Mouse (Mus musculus): ENCODE data around the gene Pdcd1lg2. TPM values are rescaled to one million over a fixed set of nuclear protein-coding genes. Genes with fewer than 3 reads are reported as not detected.

The Pdcd1lg2 gene
- polyA plus RNA-seq, 1 experiment from 2014 or later = not detected

- Histone ChIP-seq H3K9ac (ENCODE audit: low read length) (no peak overlapping the region), H3K4me1 (replicated peaks; ENCODE audit: control insufficient read depth, insufficient read depth, low read length) (peaks cover 7% of the 10 kb centered on the region), H3K9me3 (ENCODE audit: control insufficient read depth, low read length) (no peaks in the 10 kb centered on the region), H3K27ac (ENCODE audit: low read length) (no peak overlapping the region), H3K27me3 (ENCODE audit: control insufficient read depth, insufficient read depth, low read depth, low read length) (no peaks in the 10 kb centered on the region), H3K4me2 (ENCODE audit: low read depth, low read length) (no peak overlapping the region), H3K4me3 (ENCODE audit: low read length) (no peak overlapping the region), H3K36me3 (ENCODE audit: control insufficient read depth, insufficient read depth, low read length) (no peaks in the 10 kb centered on the region)
- 85% methylated on average over 16 of the region's 16 CpGs for WGBS
- ATAC-seq (ENCODE audit: low read depth) = no peak
Observed at GRCm38 (mm10) chr19:29422013-29422645, 11.4 kb downstream of the Pdcd1lg2 start.

- Histone ChIP-seq H3K36me3 (ENCODE audit: control insufficient read depth, insufficient read depth, low read length) (no peaks in the 10 kb centered on the region), H3K27ac (ENCODE audit: low read length) (no peak overlapping the region), H3K9me3 (ENCODE audit: control insufficient read depth, low read length) (no peaks in the 10 kb centered on the region), H3K4me1 (replicated peaks; ENCODE audit: control insufficient read depth, insufficient read depth, low read length) (peaks cover 7% of the 10 kb centered on the region), H3K9ac (ENCODE audit: low read length) (no peak overlapping the region), H3K4me2 (ENCODE audit: low read depth, low read length) (no peak overlapping the region), H3K4me3 (ENCODE audit: low read length) (no peak overlapping the region), H3K27me3 (ENCODE audit: control insufficient read depth, insufficient read depth, low read depth, low read length) (no peaks in the 10 kb centered on the region)
- no peak for ATAC-seq (ENCODE audit: low read depth)
- WGBS = 75% methylated on average over 7 of the region's 7 CpGs
Observed at GRCm38 (mm10) chr19:29422796-29423195, 12.1 kb downstream of the Pdcd1lg2 start.

- Histone ChIP-seq H3K36me3 (ENCODE audit: control insufficient read depth, insufficient read depth, low read length) (no peaks in the 10 kb centered on the region), H3K4me1 (replicated peaks; ENCODE audit: control insufficient read depth, insufficient read depth, low read length) (no peaks in the 10 kb centered on the region), H3K4me2 (ENCODE audit: low read depth, low read length) (no peak overlapping the region), H3K4me3 (ENCODE audit: low read length) (no peak overlapping the region), H3K27ac (ENCODE audit: low read length) (no peak overlapping the region), H3K27me3 (ENCODE audit: control insufficient read depth, insufficient read depth, low read depth, low read length) (no peaks in the 10 kb centered on the region), H3K9ac (ENCODE audit: low read length) (no peak overlapping the region), H3K9me3 (ENCODE audit: control insufficient read depth, low read length) (no peaks in the 10 kb centered on the region)
- 75% methylated on average over 3 of the region's 3 CpGs for WGBS
- no peak for ATAC-seq (ENCODE audit: low read depth)
Observed at GRCm38 (mm10) chr19:29430516-29430915, 19.8 kb downstream of the Pdcd1lg2 start.

GRCm38 (mm10) chr19:29430953-29431352, 20.2 kb downstream of the Pdcd1lg2 start:
- Histone ChIP-seq H3K4me3 (ENCODE audit: low read length) (no peak overlapping the region), H3K4me2 (ENCODE audit: low read depth, low read length) (no peak overlapping the region), H3K36me3 (ENCODE audit: control insufficient read depth, insufficient read depth, low read length) (no peaks in the 10 kb centered on the region), H3K9ac (ENCODE audit: low read length) (no peak overlapping the region), H3K4me1 (replicated peaks; ENCODE audit: control insufficient read depth, insufficient read depth, low read length) (no peaks in the 10 kb centered on the region), H3K27ac (ENCODE audit: low read length) (no peak overlapping the region), H3K9me3 (ENCODE audit: control insufficient read depth, low read length) (no peaks in the 10 kb centered on the region), H3K27me3 (ENCODE audit: control insufficient read depth, insufficient read depth, low read depth, low read length) (no peaks in the 10 kb centered on the region)
- WGBS = 49% methylated on average over 3 of the region's 3 CpGs
- ATAC-seq (ENCODE audit: low read depth) = no peak

GRCm38 (mm10) chr19:29436793-29437479, 26.2 kb downstream of the Pdcd1lg2 start:
- no peak overlapping the region for H3K27ac ChIP-seq (ENCODE audit: low read length)
- H3K9me3 ChIP-seq (ENCODE audit: control insufficient read depth, low read length) = no peaks in the 10 kb centered on the region
- WGBS = 86% methylated on average over 18 of the region's 18 CpGs
- no peaks in the 10 kb centered on the region for H3K36me3 ChIP-seq (ENCODE audit: control insufficient read depth, insufficient read depth, low read length)
- H3K4me3 ChIP-seq (ENCODE audit: low read length) = no peak overlapping the region
- H3K4me1 ChIP-seq (replicated peaks; ENCODE audit: control insufficient read depth, insufficient read depth, low read length) = no peaks in the 10 kb centered on the region
- no peaks in the 10 kb centered on the region for H3K27me3 ChIP-seq (ENCODE audit: control insufficient read depth, insufficient read depth, low read depth, low read length)
- H3K9ac ChIP-seq (ENCODE audit: low read length) = no peak overlapping the region
- ATAC-seq (ENCODE audit: low read depth) = no peak
- H3K4me2 ChIP-seq (ENCODE audit: low read depth, low read length) = no peak overlapping the region

GRCm38 (mm10) chr19:29437849-29438248, 27.1 kb downstream of the Pdcd1lg2 start:
- H3K27ac ChIP-seq (ENCODE audit: low read length) = no peak overlapping the region
- H3K4me3 ChIP-seq (ENCODE audit: low read length) = no peak overlapping the region
- H3K36me3 ChIP-seq (ENCODE audit: control insufficient read depth, insufficient read depth, low read length) = no peaks in the 10 kb centered on the region
- no peak overlapping the region for H3K9ac ChIP-seq (ENCODE audit: low read length)
- no peaks in the 10 kb centered on the region for H3K4me1 ChIP-seq (replicated peaks; ENCODE audit: control insufficient read depth, insufficient read depth, low read length)
- no peak overlapping the region for H3K4me2 ChIP-seq (ENCODE audit: low read depth, low read length)
- ATAC-seq (ENCODE audit: low read depth) = no peak
- H3K9me3 ChIP-seq (ENCODE audit: control insufficient read depth, low read length) = no peaks in the 10 kb centered on the region
- H3K27me3 ChIP-seq (ENCODE audit: control insufficient read depth, insufficient read depth, low read depth, low read length) = no peaks in the 10 kb centered on the region
- 88% methylated on average over 1 of the region's 1 CpGs for WGBS

- H3K4me1 ChIP-seq (replicated peaks; ENCODE audit: control insufficient read depth, insufficient read depth, low read length) = no peaks in the 10 kb centered on the region
- no peaks in the 10 kb centered on the region for H3K36me3 ChIP-seq (ENCODE audit: control insufficient read depth, insufficient read depth, low read length)
- H3K9me3 ChIP-seq (ENCODE audit: control insufficient read depth, low read length) = no peaks in the 10 kb centered on the region
- no peaks in the 10 kb centered on the region for H3K27me3 ChIP-seq (ENCODE audit: control insufficient read depth, insufficient read depth, low read depth, low read length)
- WGBS = 64% methylated on average over 3 of the region's 3 CpGs
- no peak overlapping the region for H3K27ac ChIP-seq (ENCODE audit: low read length)
- no peak overlapping the region for H3K9ac ChIP-seq (ENCODE audit: low read length)
- H3K4me2 ChIP-seq (ENCODE audit: low read depth, low read length) = no peak overlapping the region
- no peak for ATAC-seq (ENCODE audit: low read depth)
- H3K4me3 ChIP-seq (ENCODE audit: low read length) = no peak overlapping the region
Observed at GRCm38 (mm10) chr19:29439242-29439641, 28.5 kb downstream of the Pdcd1lg2 start.

- H3K4me2 ChIP-seq (ENCODE audit: low read depth, low read length) = no peak overlapping the region
- 69% methylated on average over 2 of the region's 2 CpGs for WGBS
- no peaks in the 10 kb centered on the region for H3K27me3 ChIP-seq (ENCODE audit: control insufficient read depth, insufficient read depth, low read depth, low read length)
- H3K4me1 ChIP-seq (replicated peaks; ENCODE audit: control insufficient read depth, insufficient read depth, low read length) = no peaks in the 10 kb centered on the region
- H3K9me3 ChIP-seq (ENCODE audit: control insufficient read depth, low read length) = 0 out of 2 replicates have a peak, but pooled peaks cover 2% of the 10 kb centered on the region
- no peaks in the 10 kb centered on the region for H3K36me3 ChIP-seq (ENCODE audit: control insufficient read depth, insufficient read depth, low read length)
- no peak overlapping the region for H3K9ac ChIP-seq (ENCODE audit: low read length)
- H3K4me3 ChIP-seq (ENCODE audit: low read length) = no peak overlapping the region
- no peak overlapping the region for H3K27ac ChIP-seq (ENCODE audit: low read length)
- no peak for ATAC-seq (ENCODE audit: low read depth)
Observed at GRCm38 (mm10) chr19:29442492-29442891, 31.8 kb downstream of the Pdcd1lg2 start.

- no peak overlapping the region for H3K27ac ChIP-seq (ENCODE audit: low read length)
- no peaks in the 10 kb centered on the region for H3K36me3 ChIP-seq (ENCODE audit: control insufficient read depth, insufficient read depth, low read length)
- no peak overlapping the region for H3K9ac ChIP-seq (ENCODE audit: low read length)
- 84% methylated on average over 3 of the region's 3 CpGs for WGBS
- no peak for ATAC-seq (ENCODE audit: low read depth)
- no peaks in the 10 kb centered on the region for H3K27me3 ChIP-seq (ENCODE audit: control insufficient read depth, insufficient read depth, low read depth, low read length)
- H3K9me3 ChIP-seq (ENCODE audit: control insufficient read depth, low read length) = 0 out of 2 replicates have a peak, but pooled peaks cover 2% of the 10 kb centered on the region
- no peak overlapping the region for H3K4me3 ChIP-seq (ENCODE audit: low read length)
- no peak overlapping the region for H3K4me2 ChIP-seq (ENCODE audit: low read depth, low read length)
- no peaks in the 10 kb centered on the region for H3K4me1 ChIP-seq (replicated peaks; ENCODE audit: control insufficient read depth, insufficient read depth, low read length)
Observed at GRCm38 (mm10) chr19:29444364-29444763, 33.6 kb downstream of the Pdcd1lg2 start.

Data from lung, embryonic 16.5 days (tissue).